Mouse (Mus musculus): ENCODE results near the gene Zmym4.

DNA sequence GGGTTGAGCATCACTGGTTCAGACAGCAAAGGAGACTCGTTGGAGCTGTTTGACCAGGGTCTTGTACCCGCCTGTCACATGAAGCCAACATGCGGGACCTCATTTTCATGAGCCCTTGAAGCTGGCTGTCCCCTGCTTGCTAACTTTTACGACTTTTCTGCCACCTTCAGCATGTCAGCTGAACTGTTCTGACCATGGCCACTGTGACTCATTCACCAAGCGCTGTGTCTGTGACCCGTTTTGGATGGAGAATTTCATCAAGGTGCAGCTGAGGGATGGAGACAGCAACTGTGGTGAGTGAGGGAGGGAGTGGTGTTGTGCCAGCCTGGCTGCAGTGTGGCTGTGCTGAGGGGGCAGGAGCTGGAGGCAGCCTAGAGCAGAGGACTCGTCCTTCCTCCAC, 121.0 kb downstream of the Zmym4 start:
- no peak for TF ChIP-seq POLR2A (IDR thresholded peaks at IDR 0.05; ENCODE audit: insufficient read depth, low read depth, low read length)
- no peak for TF ChIP-seq EP300 (IDR thresholded peaks at IDR 0.05; ENCODE audit: insufficient read depth, low read depth, low read length)
- TF ChIP-seq CTCF (IDR thresholded peaks at IDR 0.05) = no peak

Data from heart, adult 2 months (tissue).